Mouse (Mus musculus): ENCODE results near the gene Magea1.
"Not testable (repeated sequence)": the region's sequence is repeated elsewhere in the genome, so short reads cannot be mapped to it uniquely, and the experiment has no call there.

Gene Magea1

DNA sequence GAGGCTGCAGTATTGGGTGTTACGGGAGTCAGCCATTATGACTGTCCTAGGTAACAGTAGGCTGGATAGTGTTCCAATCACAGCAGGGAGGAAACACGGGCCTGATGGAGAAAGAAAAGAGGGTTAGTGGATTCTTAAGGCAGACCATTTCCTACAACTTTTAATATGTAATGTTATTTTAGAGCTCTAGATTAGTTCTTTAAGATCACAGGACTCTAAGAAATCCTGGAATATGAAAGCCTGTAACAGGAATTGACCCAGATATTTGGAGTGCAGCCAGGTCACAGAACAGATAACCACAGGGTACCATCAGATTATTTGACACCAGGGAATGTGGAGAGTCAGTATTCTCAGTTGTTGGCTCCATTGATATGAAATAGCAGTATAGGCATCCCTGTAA is at the start of gene Magea1:
Gene Magea1, minus strand, starts transcription at position 101 of the 400 bp plus-strand sequence.
- DNase-seq: not testable (repeated sequence)

DNA sequence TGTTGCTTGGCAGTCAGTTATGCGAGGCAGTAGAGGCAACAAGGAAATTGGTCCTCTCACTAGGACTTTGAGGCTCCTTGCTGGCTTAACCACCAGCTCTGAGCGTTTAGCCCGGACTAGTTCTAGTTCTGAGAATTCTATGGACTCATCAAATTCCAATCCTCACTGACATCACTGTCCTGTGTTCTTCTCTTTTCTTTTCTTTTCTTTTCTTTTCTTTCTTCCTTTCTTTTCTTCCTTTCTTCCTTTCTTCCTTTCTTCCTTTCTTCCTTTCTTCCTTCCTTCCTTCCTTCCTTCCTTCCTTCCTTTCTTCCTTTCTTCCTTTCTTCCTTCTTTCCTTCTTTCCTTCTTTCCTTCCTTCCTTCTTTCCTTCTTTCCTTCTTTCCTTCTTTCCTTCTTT is 38.7 kb upstream of the Magea1 start, which contains the start of gene Cldn34b2:
Gene Cldn34b2, minus strand, starts transcription at position 101 of the 400 bp plus-strand sequence.
- not testable (repeated sequence) for DNase-seq

DNA sequence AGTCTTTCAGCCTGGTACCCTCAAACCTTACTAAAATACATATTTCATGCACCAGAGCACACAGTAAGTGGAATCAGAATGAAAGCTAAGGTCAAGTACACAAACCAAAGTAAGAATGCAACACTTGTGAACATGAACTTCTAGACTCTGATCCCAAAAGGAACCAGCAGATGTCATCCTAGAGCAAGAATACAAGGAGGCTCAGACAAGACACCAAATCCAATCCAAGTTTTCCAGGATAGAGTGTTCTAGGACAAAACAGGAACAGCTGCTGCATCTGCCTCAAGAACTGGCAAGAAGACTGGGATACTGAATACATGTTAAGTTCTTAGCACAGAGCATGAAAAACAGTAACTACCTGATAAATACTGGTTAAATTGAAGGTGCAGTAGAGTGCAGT is 8.4 kb upstream of the Magea1 start:
- peak; percentile 54 for DNase-seq

DNA sequence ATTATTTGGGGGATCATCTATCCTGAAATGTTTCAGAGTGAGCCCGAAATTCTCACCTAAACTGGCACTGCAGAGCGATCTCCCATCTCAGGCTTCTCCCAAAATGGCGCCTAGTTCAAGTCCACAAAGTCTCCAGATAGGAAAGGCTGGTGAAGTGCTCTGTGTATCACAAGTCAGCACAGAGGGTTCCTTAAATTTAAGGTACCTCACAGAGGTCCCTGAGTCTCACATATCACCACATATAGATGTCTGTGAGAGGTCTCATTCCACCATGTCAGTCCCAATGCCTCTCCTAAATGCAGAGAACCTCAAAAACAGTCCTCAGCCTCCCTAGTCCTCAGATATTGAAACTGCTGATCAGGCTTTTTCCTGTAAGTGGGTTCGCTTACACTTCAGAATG is 4.0 kb upstream of the Magea1 start, which contains the start of gene Magea2:
Gene Magea2, minus strand, starts transcription at position 101 of the 400 bp plus-strand sequence.
- not testable (repeated sequence) for DNase-seq

DNA sequence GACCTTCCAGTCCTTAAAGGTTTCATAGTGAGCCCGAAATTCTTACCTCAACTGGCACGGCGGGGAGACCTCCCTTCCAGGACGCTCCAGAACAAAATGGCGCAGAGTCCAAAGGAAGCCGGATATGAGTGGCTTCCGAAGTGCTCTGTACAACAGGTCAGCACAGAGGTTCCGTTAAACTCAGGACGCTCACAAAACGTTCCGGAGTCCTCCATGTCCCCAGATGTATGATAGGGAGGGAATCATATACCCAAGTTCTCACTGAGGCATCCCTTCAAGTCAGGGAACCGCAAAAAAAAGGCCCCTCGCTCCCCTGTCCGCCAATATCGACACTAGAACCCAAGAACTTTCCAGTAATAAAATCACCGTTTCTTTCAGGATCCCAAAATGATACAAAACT is 26.5 kb downstream of the Magea1 start, which contains the start of gene Magea5:
Gene Magea5, minus strand, starts transcription at position 101 of the 400 bp plus-strand sequence.
- DNase-seq: not testable (repeated sequence)

Data from kidney, adult 9 months (tissue).